Mouse (Mus musculus): ENCODE measurements around the gene Clip2. TPM values are rescaled to one million over a fixed set of nuclear protein-coding genes. Genes with fewer than 3 reads are reported as not detected.

Clip2 gene
- polyA plus RNA-seq, 1 experiment, result 43.4 TPM

DNA sequence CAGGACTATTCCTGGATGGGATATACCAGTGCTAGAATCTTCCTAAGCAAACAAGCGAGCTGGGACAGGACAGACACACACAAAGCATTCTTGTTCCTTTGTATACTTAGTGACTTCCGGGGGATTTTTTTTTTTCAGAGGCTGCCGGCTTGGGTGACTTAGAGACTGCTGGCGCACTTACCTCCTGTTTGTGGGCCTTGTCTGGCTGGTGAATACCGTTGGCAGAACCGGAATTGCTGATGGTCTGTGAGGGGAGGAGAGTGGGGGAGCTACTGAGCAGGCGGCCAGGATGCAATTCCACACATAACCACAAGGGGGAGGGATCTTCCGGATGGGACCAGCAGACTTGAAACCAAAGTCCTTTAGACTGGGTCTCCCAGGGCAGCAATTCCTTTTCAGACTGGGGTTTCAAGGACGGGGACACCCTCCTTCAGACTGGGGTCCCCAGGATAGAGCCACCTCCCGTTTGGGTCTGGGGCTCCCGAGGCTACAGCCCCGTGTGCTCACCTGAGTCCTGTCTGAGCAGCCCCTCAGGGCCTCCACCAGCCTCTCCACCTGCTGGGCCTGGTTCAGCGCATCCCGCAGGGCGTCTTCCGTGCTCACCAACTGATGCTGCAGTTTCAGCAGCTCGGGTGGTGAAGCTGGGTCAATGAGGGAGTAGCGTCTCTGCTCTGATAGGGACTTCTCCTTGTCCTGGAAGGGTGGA lies 60.4 kb downstream of the Clip2 start:
- peaks cover 64% of the 10 kb centered on the region for H3K36me3 ChIP-seq (ENCODE audit: control insufficient read depth, insufficient read depth, low read length)
- TF ChIP-seq CTCF (IDR thresholded peaks at IDR 0.05; ENCODE audit: extremely low read depth, insufficient read length, insufficient replicate concordance, low read depth, low read length), result peak; percentile 93
- no peak for TF ChIP-seq POLR2A (IDR thresholded peaks at IDR 0.05; ENCODE audit: low read depth, low read length)
- 42% methylated on average over 18 of the region's 18 CpGs for WGBS

DNA sequence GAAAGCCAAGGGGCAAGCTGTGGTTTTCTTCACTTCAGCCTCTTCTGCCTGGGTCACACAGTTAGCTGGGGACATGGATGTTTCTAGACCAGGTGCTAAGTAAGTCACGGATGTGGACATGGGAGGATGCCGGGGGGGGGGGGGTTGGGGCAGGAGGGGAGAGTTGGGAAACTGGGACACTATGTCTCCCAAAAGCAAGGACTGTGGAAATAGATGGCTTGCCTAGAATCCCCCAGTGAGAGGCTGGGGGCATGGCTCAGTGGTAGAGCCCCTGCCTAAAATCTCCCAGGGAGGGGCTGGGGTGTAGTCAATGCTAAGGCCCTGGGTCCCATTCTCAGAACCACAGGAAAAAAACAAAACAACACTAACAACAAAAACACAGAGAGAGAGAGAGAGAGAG lies 61.0 kb downstream of the Clip2 start:
- Histone ChIP-seq H3K27ac (ENCODE audit: insufficient read depth, low read depth, low read length) (no peak overlapping the region), H3K4me3 (ENCODE audit: low read depth, low read length) (no peak overlapping the region), H3K36me3 (ENCODE audit: control insufficient read depth, insufficient read depth, low read length) (peaks cover 59% of the 10 kb centered on the region), H3K27me3 (ENCODE audit: control insufficient read depth, insufficient read depth, low read length) (no peaks in the 10 kb centered on the region), H3K4me1 (ENCODE audit: control insufficient read depth, insufficient read depth, insufficient read length, low read length) (peaks cover 7% of the 10 kb centered on the region)
- TF ChIP-seq POLR2A (IDR thresholded peaks at IDR 0.05; ENCODE audit: low read depth, low read length) (no peak), CTCF (IDR thresholded peaks at IDR 0.05; ENCODE audit: extremely low read depth, insufficient read length, insufficient replicate concordance, low read depth, low read length) (no peak)
- 89% methylated on average over 2 of the region's 2 CpGs for WGBS

More for the DNA sequence above, 60.4 kb downstream of the Clip2 start:
- Histone ChIP-seq H3K27ac (ENCODE audit: insufficient read depth, low read depth, low read length) (no peak overlapping the region), H3K27me3 (ENCODE audit: control insufficient read depth, insufficient read depth, low read length) (no peaks in the 10 kb centered on the region), H3K4me1 (ENCODE audit: control insufficient read depth, insufficient read depth, insufficient read length, low read length) (peaks cover 7% of the 10 kb centered on the region), H3K4me3 (ENCODE audit: low read depth, low read length) (no peak overlapping the region)

DNA sequence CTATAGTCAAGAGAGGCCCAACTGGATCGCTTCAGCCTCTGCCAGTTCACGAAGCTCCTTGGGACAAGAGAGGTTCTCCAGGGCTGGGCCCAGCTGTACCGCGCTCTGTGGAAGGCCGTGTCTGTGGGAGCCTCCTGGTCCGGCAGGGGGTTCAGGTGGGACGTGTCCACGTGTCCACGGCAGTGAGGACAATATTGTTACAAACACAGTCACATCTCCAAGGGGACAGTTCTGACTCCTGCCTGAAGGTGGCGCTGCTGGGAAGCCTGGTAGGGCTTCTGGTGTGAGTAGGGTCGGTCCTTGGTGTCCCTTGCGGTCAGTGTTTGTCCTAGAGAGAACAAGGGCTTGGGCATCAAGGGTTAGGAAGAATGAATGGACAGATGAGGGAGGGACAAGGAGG lies 61.8 kb downstream of the Clip2 start:
- Histone ChIP-seq H3K27me3 (ENCODE audit: control insufficient read depth, insufficient read depth, low read length) (no peaks in the 10 kb centered on the region), H3K27ac (ENCODE audit: insufficient read depth, low read depth, low read length) (no peak overlapping the region), H3K4me1 (ENCODE audit: control insufficient read depth, insufficient read depth, insufficient read length, low read length) (peaks cover 7% of the 10 kb centered on the region), H3K4me3 (ENCODE audit: low read depth, low read length) (no peak overlapping the region), H3K36me3 (ENCODE audit: control insufficient read depth, insufficient read depth, low read length) (peaks cover 53% of the 10 kb centered on the region)
- no peak for TF ChIP-seq POLR2A (IDR thresholded peaks at IDR 0.05; ENCODE audit: low read depth, low read length)
- peak; percentile 62; the same call in 1 of the 2 replicates for TF ChIP-seq CTCF (IDR thresholded peaks at IDR 0.05; ENCODE audit: extremely low read depth, insufficient read length, insufficient replicate concordance, low read depth, low read length)
- WGBS, result 90% methylated on average over 12 of the region's 12 CpGs

DNA sequence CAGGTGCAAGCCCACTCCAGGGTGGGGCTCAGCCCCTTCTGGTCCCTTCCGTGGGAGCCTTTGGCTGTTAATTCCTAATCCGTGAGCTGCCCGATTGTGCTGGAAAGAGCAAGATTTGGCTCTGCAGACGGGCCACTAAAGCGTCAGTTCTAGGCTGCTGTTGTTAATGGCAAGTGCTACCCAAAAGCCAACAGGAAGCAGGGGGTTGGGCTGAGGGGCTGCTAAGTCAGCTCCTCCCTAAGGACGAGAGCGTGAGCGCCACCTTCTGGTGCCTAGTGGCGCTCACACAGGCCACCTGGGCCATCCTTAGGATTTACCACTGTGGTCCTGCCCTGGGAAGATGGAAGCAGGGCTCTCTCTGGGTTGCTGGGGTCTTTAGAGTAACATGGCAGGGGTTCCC lies 62.7 kb downstream of the Clip2 start:
- H3K4me1 ChIP-seq (ENCODE audit: control insufficient read depth, insufficient read depth, insufficient read length, low read length), result peaks cover 7% of the 10 kb centered on the region
- 73% methylated on average over 9 of the region's 9 CpGs for WGBS
- no peak overlapping the region for H3K4me3 ChIP-seq (ENCODE audit: low read depth, low read length)
- no peaks in the 10 kb centered on the region for H3K27me3 ChIP-seq (ENCODE audit: control insufficient read depth, insufficient read depth, low read length)
- no peak overlapping the region for H3K27ac ChIP-seq (ENCODE audit: insufficient read depth, low read depth, low read length)
- H3K36me3 ChIP-seq (ENCODE audit: control insufficient read depth, insufficient read depth, low read length), result peaks cover 47% of the 10 kb centered on the region
- TF ChIP-seq CTCF (IDR thresholded peaks at IDR 0.05; ENCODE audit: extremely low read depth, insufficient read length, insufficient replicate concordance, low read depth, low read length) (peak; percentile 31; the same call in 1 of the 2 replicates), POLR2A (IDR thresholded peaks at IDR 0.05; ENCODE audit: low read depth, low read length) (no peak)

DNA sequence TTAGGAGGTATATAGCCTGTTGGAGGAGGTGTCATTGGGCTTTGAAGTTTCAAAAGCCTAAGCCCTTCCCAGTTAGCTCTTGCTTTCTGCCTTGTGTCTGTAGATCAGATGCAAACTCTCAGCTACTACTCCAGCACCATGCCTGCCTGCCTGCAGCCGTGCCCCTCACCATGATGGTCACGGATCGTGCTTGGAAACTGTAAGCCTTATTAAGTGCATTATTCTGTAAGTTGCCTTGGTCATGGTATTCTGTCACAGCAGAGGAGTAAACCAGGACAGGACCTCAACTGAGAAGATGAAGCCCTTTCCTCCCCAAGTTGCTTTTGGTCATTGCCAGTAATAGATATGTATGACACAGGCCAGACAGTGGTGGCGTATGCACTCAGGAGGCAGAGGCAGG lies 63.6 kb downstream of the Clip2 start:
- Histone ChIP-seq H3K4me1 (ENCODE audit: control insufficient read depth, insufficient read depth, insufficient read length, low read length) (peaks cover 4% of the 10 kb centered on the region; the same call in 1 of the 2 replicates), H3K36me3 (ENCODE audit: control insufficient read depth, insufficient read depth, low read length) (peaks cover 41% of the 10 kb centered on the region), H3K27ac (ENCODE audit: insufficient read depth, low read depth, low read length) (no peak overlapping the region), H3K4me3 (ENCODE audit: low read depth, low read length) (no peak overlapping the region), H3K27me3 (ENCODE audit: control insufficient read depth, insufficient read depth, low read length) (no peaks in the 10 kb centered on the region)
- WGBS, result 94% methylated on average over 4 of the region's 4 CpGs
- TF ChIP-seq POLR2A (IDR thresholded peaks at IDR 0.05; ENCODE audit: low read depth, low read length), result no peak
- no peak for TF ChIP-seq CTCF (IDR thresholded peaks at IDR 0.05; ENCODE audit: extremely low read depth, insufficient read length, insufficient replicate concordance, low read depth, low read length)

DNA sequence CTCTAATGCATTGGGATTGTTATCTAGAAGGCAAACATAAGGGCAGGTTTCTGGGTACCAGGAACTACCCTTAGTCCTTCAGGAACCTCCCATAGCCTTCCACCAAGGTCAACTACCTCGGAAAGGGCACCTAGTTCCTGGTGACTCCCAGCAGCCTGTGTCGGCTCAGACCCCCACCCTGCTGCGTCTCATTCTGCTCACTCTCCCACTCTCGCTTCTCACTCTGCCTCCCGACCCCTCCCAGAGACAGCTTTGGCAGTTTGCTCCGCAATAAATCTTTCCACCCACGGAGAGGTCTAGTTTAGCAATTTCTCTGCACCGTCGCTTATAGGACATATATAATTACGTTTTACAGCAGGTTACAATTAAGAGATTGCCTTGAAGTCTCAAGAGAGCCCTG lies 64.2 kb downstream of the Clip2 start:
- Histone ChIP-seq H3K4me1 (ENCODE audit: control insufficient read depth, insufficient read depth, insufficient read length, low read length) (peaks cover 4% of the 10 kb centered on the region; the same call in 1 of the 2 replicates), H3K36me3 (ENCODE audit: control insufficient read depth, insufficient read depth, low read length) (peaks cover 36% of the 10 kb centered on the region), H3K27ac (ENCODE audit: insufficient read depth, low read depth, low read length) (no peak overlapping the region), H3K27me3 (ENCODE audit: control insufficient read depth, insufficient read depth, low read length) (no peaks in the 10 kb centered on the region), H3K4me3 (ENCODE audit: low read depth, low read length) (no peak overlapping the region)
- TF ChIP-seq CTCF (IDR thresholded peaks at IDR 0.05; ENCODE audit: extremely low read depth, insufficient read length, insufficient replicate concordance, low read depth, low read length) (no peak), POLR2A (IDR thresholded peaks at IDR 0.05; ENCODE audit: low read depth, low read length) (no peak)
- WGBS, result 34% methylated on average over 10 of the region's 10 CpGs

DNA sequence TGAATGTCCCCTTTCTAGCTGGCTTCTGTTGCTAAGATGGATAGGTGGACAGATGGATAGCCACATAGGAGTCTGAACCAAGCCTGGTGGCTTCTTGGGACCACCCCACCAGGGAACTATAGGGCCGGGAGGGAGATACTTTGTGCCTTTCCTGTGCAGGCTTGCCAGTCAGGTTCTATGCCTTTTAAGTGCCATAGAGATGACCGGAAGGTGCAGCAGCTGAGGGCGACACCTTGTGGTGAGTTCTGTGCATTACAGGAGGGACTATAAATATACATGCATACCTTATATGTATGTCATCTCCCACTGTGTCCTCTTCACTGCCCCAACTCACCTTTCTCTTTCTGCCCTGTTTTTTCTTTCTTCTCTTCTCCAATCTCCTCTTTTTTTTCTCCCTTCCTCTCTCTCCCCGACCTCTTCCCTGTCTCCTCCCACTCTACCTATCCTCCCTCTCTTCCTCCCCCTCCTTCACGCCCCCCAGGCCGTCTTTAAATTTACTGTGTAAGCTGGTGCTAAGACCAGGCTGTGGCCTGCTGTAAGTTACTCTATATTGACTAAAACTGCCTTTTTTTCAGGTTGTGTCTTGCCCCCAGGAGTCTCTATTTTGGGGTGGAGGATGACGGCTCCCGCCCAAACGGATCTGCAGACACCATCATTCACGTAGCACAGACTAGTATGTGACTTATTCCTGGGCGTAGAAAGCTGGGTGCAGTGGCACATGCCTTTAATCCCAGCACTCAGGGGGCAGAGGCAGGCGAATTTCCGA lies 66.2 kb downstream of the Clip2 start:
- H3K27me3 ChIP-seq (ENCODE audit: control insufficient read depth, insufficient read depth, low read length), result no peaks in the 10 kb centered on the region
- no peaks in the 10 kb centered on the region for H3K4me1 ChIP-seq (ENCODE audit: control insufficient read depth, insufficient read depth, insufficient read length, low read length)
- TF ChIP-seq CTCF (IDR thresholded peaks at IDR 0.05; ENCODE audit: extremely low read depth, insufficient read length, insufficient replicate concordance, low read depth, low read length) (peak; percentile 91), POLR2A (IDR thresholded peaks at IDR 0.05; ENCODE audit: low read depth, low read length) (no peak)
- no peak overlapping the region for H3K4me3 ChIP-seq (ENCODE audit: low read depth, low read length)
- no peak overlapping the region for H3K27ac ChIP-seq (ENCODE audit: insufficient read depth, low read depth, low read length)
- peaks cover 22% of the 10 kb centered on the region for H3K36me3 ChIP-seq (ENCODE audit: control insufficient read depth, insufficient read depth, low read length)
- 63% methylated on average over 13 of the region's 13 CpGs for WGBS
